Mouse (Mus musculus) forebrain, embryonic 12.5 days (tissue): ENCODE results near the gene Atp6v1d. TPM values are rescaled to one million over a fixed set of nuclear protein-coding genes. Genes with fewer than 3 reads are reported as not detected.

Source experiments
- polyA plus RNA-seq: library from polyadenylated mRNA; unstranded; fragments of >200 nt; fragmentation: Nextera tagmentation; extraction: Ambion mirVana; gene quantifications from 2 replicates; pipeline ENCODE4 v1.2.1, GENCODE M21; 2016

Atp6v1d gene
- polyA plus RNA-seq, 1 experiment from 2014 or later: 90.9 TPM

Other genes starting within 250 kb of the Atp6v1d start
- 0.15 and 0.18 TPM in 2 replicates for gene Fam71d, start 170.1 kb downstream of the Atp6v1d start, polyA plus RNA-seq
- 26.2 and 30.3 TPM in 2 replicates for gene Mpp5, start 112.7 kb downstream of the Atp6v1d start, polyA plus RNA-seq
- 184 and 188 TPM in 2 replicates for gene Eif2s1, start 181 bp upstream of the Atp6v1d start, polyA plus RNA-seq
- gene Plek2, start 45.3 kb upstream of the Atp6v1d start, polyA plus RNA-seq: 1.9 and 2.7 TPM in 2 replicates
- 16.7 and 18.4 TPM in 2 replicates for gene Tmem229b, start 146.0 kb upstream of the Atp6v1d start, polyA plus RNA-seq
- 5.6 and 6.1 TPM in 2 replicates for gene Plekhh1, start 167.5 kb upstream of the Atp6v1d start, polyA plus RNA-seq
- 28.7 and 29.9 TPM in 2 replicates for gene Pigh, start 228.0 kb upstream of the Atp6v1d start, polyA plus RNA-seq